Mouse (Mus musculus) forebrain, postnatal 0 days (tissue): ENCODE measurements at regions not wholly inside any gene's neighbourhood (a gene's known extent, or its start where the extent isn't known, plus 50 kb on each side); places are given as distances from the start of the nearest gene placed in this dataset.

ENCODE experiments used
- ATAC-seq: fragments of 200-750 bp; cut with Nextera tagmentation; 2 replicates; pipeline ENCODE4 v1.8.0; 2017; ENCODE audit warnings: mild to moderate bottlenecking, moderate library complexity
- DNase-seq: peaks from one replicate; pipeline ENCODE4 v3.0.0-alpha.2; 2015
- H3K27ac ChIP-seq: fragments of 300-500 bp; sonication (generic); 2 replicates; pipeline ENCODE4 v1.5.1; 2014; ENCODE audit warnings: low read depth, mild to moderate bottlenecking, antibody characterized with exemption, low read length, moderate library complexity, mixed read lengths
- H3K27me3 ChIP-seq: fragments of 300-500 bp; sonication (generic); 2 replicates; pipeline ENCODE4 v1.6.1; 2014; ENCODE audit warnings: mild to moderate bottlenecking, low read length, mixed read lengths; ENCODE audit not compliant: insufficient read depth
- H3K36me3 ChIP-seq: fragments of 300-500 bp; sonication (generic); 2 replicates; pipeline ENCODE4 v1.6.1; 2014; ENCODE audit warnings: mild to moderate bottlenecking, moderate library complexity; ENCODE audit not compliant: insufficient read depth
- H3K4me1 ChIP-seq: fragments of 300-500 bp; sonication (generic); 2 replicates; pipeline ENCODE4 v1.6.1; 2014; ENCODE audit warnings: antibody characterized with exemption; ENCODE audit not compliant: insufficient read depth
- H3K4me2 ChIP-seq: fragments of 300-500 bp; sonication (generic); 2 replicates; pipeline ENCODE4 v1.6.1; 2014; ENCODE audit warnings: low read depth, mild to moderate bottlenecking, moderate library complexity
- H3K4me3 ChIP-seq: fragments of 300-500 bp; sonication (generic); 2 replicates; pipeline ENCODE4 v1.5.1; 2014; ENCODE audit warnings: low read depth, low read length, mixed read lengths
- H3K9ac ChIP-seq: fragments of 300-500 bp; sonication (generic); 2 replicates; pipeline ENCODE4 v1.6.1; 2014; ENCODE audit warnings: mild to moderate bottlenecking
- H3K9me3 ChIP-seq: fragments of 300-500 bp; sonication (generic); 2 replicates; pipeline ENCODE4 v1.6.1; 2016; ENCODE audit warnings: low read length
- CTCF ChIP-seq: sonication (generic); IDR thresholded peaks from 2 replicates; pipeline ENCODE4 v1.5.1; 2016; ENCODE audit warnings: antibody characterized with exemption, control low read depth, low read depth
- WGBS: fragments of 180-500 bp; shearing (Covaris S2); extraction: QIAGEN DNeasy Blood & Tissue Kit; methylation state at CpG from one replicate; pipeline ENCODE4 v1.1.7; 2014; 5-methylcytosine and 5-hydroxymethylcytosine counted together

GRCm38 (mm10) chr10:111755964-111756363 is 216.5 kb upstream of the Krr1 start:
- no peaks in the 10 kb centered on the region for H3K4me1 ChIP-seq

GRCm38 (mm10) chr10:111756528-111756927 is 215.9 kb upstream of the Krr1 start:
- no peaks in the 10 kb centered on the region for H3K36me3 ChIP-seq
- ATAC-seq (no peak), DNase-seq (no peak)
- no peak overlapping the region for H3K4me2 ChIP-seq
- no peaks in the 10 kb centered on the region for H3K4me1 ChIP-seq
- WGBS, result 91% methylated on average over 5 of the region's 5 CpGs
- H3K9ac ChIP-seq, result no peak overlapping the region
- H3K27ac ChIP-seq, result no peak overlapping the region
- TF ChIP-seq CTCF, result no peak
- H3K4me3 ChIP-seq, result no peak overlapping the region
- no peaks in the 10 kb centered on the region for H3K27me3 ChIP-seq
- no peaks in the 10 kb centered on the region for H3K9me3 ChIP-seq

More at GRCm38 (mm10) chr10:111755964-111756363, 216.5 kb upstream of the Krr1 start:
- H3K9ac ChIP-seq, result no peak overlapping the region
- no peaks in the 10 kb centered on the region for H3K27me3 ChIP-seq
- no peak overlapping the region for H3K4me2 ChIP-seq
- TF ChIP-seq CTCF, result no peak
- H3K36me3 ChIP-seq, result no peaks in the 10 kb centered on the region
- ATAC-seq (no peak), DNase-seq (no peak)
- 67% methylated on average over 1 of the region's 1 CpGs for WGBS
- no peaks in the 10 kb centered on the region for H3K9me3 ChIP-seq
- no peak overlapping the region for H3K4me3 ChIP-seq
- H3K27ac ChIP-seq, result no peak overlapping the region

- no peak for ATAC-seq
- DNase-seq, result no peak
Observed at GRCm38 (mm10) chr10:111757689-111758088, 214.8 kb upstream of the Krr1 start.

GRCm38 (mm10) chr10:111759505-111759904 is 213.0 kb upstream of the Krr1 start:
- Histone ChIP-seq H3K4me2 (no peak overlapping the region), H3K9ac (no peak overlapping the region), H3K36me3 (no peaks in the 10 kb centered on the region), H3K4me1 (no peaks in the 10 kb centered on the region), H3K9me3 (no peaks in the 10 kb centered on the region), H3K27me3 (no peaks in the 10 kb centered on the region), H3K27ac (no peak overlapping the region), H3K4me3 (no peak overlapping the region)
- no peak for ATAC-seq
- no peak for TF ChIP-seq CTCF
- no peak for DNase-seq
- 86% methylated on average over 3 of the region's 3 CpGs for WGBS

More at GRCm38 (mm10) chr10:111757689-111758088, 214.8 kb upstream of the Krr1 start:
- no peaks in the 10 kb centered on the region for H3K36me3 ChIP-seq
- H3K27me3 ChIP-seq, result no peaks in the 10 kb centered on the region
- TF ChIP-seq CTCF, result no peak
- H3K4me2 ChIP-seq, result no peak overlapping the region
- no peaks in the 10 kb centered on the region for H3K4me1 ChIP-seq
- H3K9ac ChIP-seq, result no peak overlapping the region
- WGBS, result 78% methylated on average over 7 of the region's 7 CpGs
- no peak overlapping the region for H3K4me3 ChIP-seq
- H3K9me3 ChIP-seq, result no peaks in the 10 kb centered on the region
- H3K27ac ChIP-seq, result no peak overlapping the region

GRCm38 (mm10) chr10:111762751-111763528 is 209.5 kb upstream of the Krr1 start:
- ATAC-seq, result peak; percentile 89
- TF ChIP-seq CTCF, result no peak
- H3K9me3 ChIP-seq, result no peaks in the 10 kb centered on the region
- no peaks in the 10 kb centered on the region for H3K27me3 ChIP-seq
- H3K36me3 ChIP-seq, result no peaks in the 10 kb centered on the region
- peak; percentile 58 for DNase-seq
- no peak overlapping the region for H3K4me2 ChIP-seq
- WGBS, result 42% methylated on average over 8 of the region's 8 CpGs
- no peak overlapping the region for H3K4me3 ChIP-seq
- no peaks in the 10 kb centered on the region for H3K4me1 ChIP-seq
- H3K9ac ChIP-seq, result no peak overlapping the region
- peak overlapping the region; percentile 21; the same call in 1 of the 2 replicates for H3K27ac ChIP-seq

- DNase-seq (no peak), ATAC-seq (no peak)
- H3K27ac ChIP-seq, result no peak overlapping the region
- H3K9ac ChIP-seq, result no peak overlapping the region
- no peaks in the 10 kb centered on the region for H3K9me3 ChIP-seq
- H3K4me3 ChIP-seq, result no peak overlapping the region
- WGBS, result 80% methylated on average over 7 of the region's 7 CpGs
- no peaks in the 10 kb centered on the region for H3K4me1 ChIP-seq
- TF ChIP-seq CTCF, result no peak
- no peak overlapping the region for H3K4me2 ChIP-seq
- H3K27me3 ChIP-seq, result no peaks in the 10 kb centered on the region
- H3K36me3 ChIP-seq, result no peaks in the 10 kb centered on the region
Observed at GRCm38 (mm10) chr10:111767011-111767720, 205.3 kb upstream of the Krr1 start.

- no peak overlapping the region for H3K27ac ChIP-seq
- ATAC-seq, result no peak
- 93% methylated on average over 14 of the region's 14 CpGs for WGBS
- no peaks in the 10 kb centered on the region for H3K4me1 ChIP-seq
- H3K4me2 ChIP-seq, result no peak overlapping the region
- no peak overlapping the region for H3K9ac ChIP-seq
- H3K36me3 ChIP-seq, result no peaks in the 10 kb centered on the region
- TF ChIP-seq CTCF, result no peak
- H3K4me3 ChIP-seq, result no peak overlapping the region
- no peak for DNase-seq
- H3K27me3 ChIP-seq, result no peaks in the 10 kb centered on the region
- H3K9me3 ChIP-seq, result no peaks in the 10 kb centered on the region
Observed at GRCm38 (mm10) chr10:111767813-111768455, 204.5 kb upstream of the Krr1 start.
